11 mouse cellular contexts compared by ENCODE assay signal in the genomic region with DNA sequence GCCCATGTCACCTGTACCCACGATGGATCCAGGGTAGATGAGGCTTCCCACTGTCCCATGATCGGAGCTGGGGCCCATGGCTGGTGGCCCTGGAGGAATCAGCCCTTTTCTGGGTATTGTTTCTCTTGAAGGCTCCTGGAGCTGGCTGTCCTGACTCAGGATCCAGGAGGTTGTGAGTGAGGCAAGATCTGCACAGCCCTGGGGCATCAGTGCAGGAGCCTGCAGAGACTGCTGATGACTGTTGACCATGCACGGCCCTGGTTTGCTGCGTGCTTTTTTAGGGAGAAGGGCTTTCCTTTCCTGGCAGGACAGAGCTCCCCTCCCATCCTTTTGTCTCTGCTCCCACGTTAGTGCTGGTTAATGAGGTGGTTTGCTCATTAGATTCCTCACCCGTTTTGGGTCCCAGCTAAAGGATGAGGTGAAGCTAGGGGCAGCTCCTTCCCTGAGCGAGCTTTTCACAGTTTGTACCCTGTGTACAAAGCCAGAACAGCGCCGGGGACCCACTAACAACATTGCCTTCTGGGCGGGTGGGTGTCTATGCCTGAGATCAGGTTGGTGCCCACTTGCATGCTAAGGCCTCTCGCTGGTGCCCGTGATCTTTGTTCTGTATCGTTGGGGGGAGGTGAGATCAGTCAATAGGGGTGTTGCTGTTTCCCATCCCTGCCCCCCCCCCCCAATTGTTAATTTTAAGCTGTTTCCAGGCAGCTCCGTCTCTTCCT. TPM values are rescaled to one million over a fixed set of nuclear protein-coding genes. Genes with fewer than 3 reads are reported as not detected.
DNase-seq lines count a peak whose midpoint lies in the region; ATAC-seq and TF ChIP-seq lines count a peak whose summit lies in the region.
"Had no signal": no experiment of that assay in that cellular context is flagged by ENCODE, and none has a peak within 500 bp of the region (broad histone marks: within the 10 kb centered on the region; RNA-seq: fewer than 3 reads in every experiment).

No protein-coding gene starts in this region.

- no peaks in the 10 kb centered on the region for H3K9me3 ChIP-seq in liver, embryonic 11.5 days (ENCODE audit: control insufficient read depth, low read length)
- no peaks in the 10 kb centered on the region for H3K9me3 ChIP-seq in embryonic facial prominence, embryonic 13.5 days
- H3K9me3 ChIP-seq in intestine, embryonic 15.5 days = no peaks in the 10 kb centered on the region
- no peaks in the 10 kb centered on the region for H3K9me3 ChIP-seq in midbrain, postnatal 0 days (ENCODE audit: low read length)

- 79% methylated on average over 14 of the region's 14 CpGs for WGBS in liver, embryonic 11.5 days
- 55% methylated on average over 14 of the region's 14 CpGs for WGBS in embryonic facial prominence, embryonic 13.5 days
- WGBS in intestine, embryonic 15.5 days = 75% methylated on average over 14 of the region's 14 CpGs
- 20% methylated on average over 14 of the region's 14 CpGs for WGBS in midbrain, postnatal 0 days

- no peak overlapping the region for H3K27ac ChIP-seq in liver, embryonic 11.5 days (ENCODE audit: low read depth, low read length)
- peak overlapping the region; percentile 28 for H3K27ac ChIP-seq in embryonic facial prominence, embryonic 13.5 days
- H3K27ac ChIP-seq in intestine, embryonic 15.5 days = no peak overlapping the region
- H3K27ac ChIP-seq in midbrain, postnatal 0 days (ENCODE audit: low read depth, low read length) = peak overlapping the region; percentile 75
- H3K27ac ChIP-seq: macrophage had no signal

- no peak overlapping the region for H3K4me3 ChIP-seq in liver, embryonic 11.5 days (ENCODE audit: low read depth, low read length)
- H3K4me3 ChIP-seq in embryonic facial prominence, embryonic 13.5 days = peak overlapping the region; percentile 77
- 0 out of 2 replicates have a peak overlapping the region, but pooled peaks have one; percentile 1 for H3K4me3 ChIP-seq in intestine, embryonic 15.5 days (replicated peaks)
- H3K4me3 ChIP-seq in midbrain, postnatal 0 days (ENCODE audit: low read depth, low read length) = peak overlapping the region; percentile 89

- no peak overlapping the region for H3K9ac ChIP-seq in liver, embryonic 11.5 days (ENCODE audit: low read depth, low read length)
- H3K9ac ChIP-seq in embryonic facial prominence, embryonic 13.5 days = peak overlapping the region; percentile 82
- H3K9ac ChIP-seq in intestine, embryonic 15.5 days = no peak overlapping the region
- H3K9ac ChIP-seq in midbrain, postnatal 0 days (replicated peaks; ENCODE audit: low read length, poor library complexity, severe bottlenecking) = peak overlapping the region; percentile 93

- TF ChIP-seq CTCF in midbrain, postnatal 0 days (IDR thresholded peaks at IDR 0.05) = no peak

- H3K27me3 ChIP-seq in liver, embryonic 11.5 days (replicated peaks; ENCODE audit: control insufficient read depth, insufficient read depth, low read length) = peaks cover 7% of the 10 kb centered on the region
- H3K27me3 ChIP-seq in embryonic facial prominence, embryonic 13.5 days = no peaks in the 10 kb centered on the region; the same call in 1 of the 2 replicates
- 0 out of 2 replicates have a peak, but pooled peaks cover 2% of the 10 kb centered on the region for H3K27me3 ChIP-seq in intestine, embryonic 15.5 days (replicated peaks)
- H3K27me3 ChIP-seq in midbrain, postnatal 0 days (ENCODE audit: insufficient read depth, low read length) = no peaks in the 10 kb centered on the region

- H3K4me2 ChIP-seq in liver, embryonic 11.5 days = peak overlapping the region; percentile 17; the same call in 1 of the 2 replicates
- H3K4me2 ChIP-seq in embryonic facial prominence, embryonic 13.5 days = peak overlapping the region; percentile 97
- peak overlapping the region; percentile 100 for H3K4me2 ChIP-seq in intestine, embryonic 15.5 days (replicated peaks)
- H3K4me2 ChIP-seq in midbrain, postnatal 0 days (ENCODE audit: low read depth, low read length, poor library complexity, severe bottlenecking) = peak overlapping the region; percentile 91

- no peaks in the 10 kb centered on the region for H3K36me3 ChIP-seq in liver, embryonic 11.5 days (ENCODE audit: control insufficient read depth, insufficient read depth, low read length)
- H3K36me3 ChIP-seq in embryonic facial prominence, embryonic 13.5 days = peaks cover 17% of the 10 kb centered on the region
- H3K36me3 ChIP-seq in intestine, embryonic 15.5 days = no peaks in the 10 kb centered on the region
- H3K36me3 ChIP-seq in midbrain, postnatal 0 days (ENCODE audit: insufficient read depth, low read length) = peaks cover 3% of the 10 kb centered on the region; the same call in 1 of the 2 replicates

- DNase-seq in liver, embryonic 11.5 days (ENCODE audit: low spot score) = no peak
- no peak for DNase-seq in liver
- no peak for DNase-seq in midbrain, postnatal 0 days (ENCODE audit: low spot score)
- no peak for DNase-seq in layer of hippocampus, postnatal 36 days
- no peak for DNase-seq in heart, postnatal 4 days
- no peak for DNase-seq in ovary, adult 18-20 months (ENCODE audit: low spot score)
- DNase-seq: adrenal gland, postnatal 25 days; kidney, postnatal 10 days had no signal

- ATAC-seq in liver, embryonic 11.5 days (replicated peaks; ENCODE audit: low FRiP score) = no peak
- ATAC-seq in embryonic facial prominence, embryonic 13.5 days (ENCODE audit: insufficient number of reproducible peaks, insufficient read depth, low FRiP score, low TSS enrichment, low read depth) = no peak
- no peak for ATAC-seq in intestine, embryonic 15.5 days
- no peak for ATAC-seq in midbrain, postnatal 0 days (ENCODE audit: low FRiP score)

- peaks cover 15% of the 10 kb centered on the region for H3K4me1 ChIP-seq in liver, embryonic 11.5 days (replicated peaks; ENCODE audit: control insufficient read depth, insufficient read depth, low read length)
- H3K4me1 ChIP-seq in embryonic facial prominence, embryonic 13.5 days = peaks cover 53% of the 10 kb centered on the region
- peaks cover 11% of the 10 kb centered on the region for H3K4me1 ChIP-seq in intestine, embryonic 15.5 days (replicated peaks)
- peaks cover 20% of the 10 kb centered on the region; the same call in 1 of the 2 replicates for H3K4me1 ChIP-seq in midbrain, postnatal 0 days (ENCODE audit: insufficient read depth, low read length)

RNA-seq across cellular contexts. Expression of a gene that starts 2.0 kb away (rescaled TPM):
- polyA plus RNA-seq in liver, embryonic 11.5 days (2014; fragmentation: Nextera tagmentation; extraction: Ambion mirVana) = 0.68 and 0.77 TPM in 2 replicates
- 3.7 and 4.0 TPM in 2 replicates for polyA plus RNA-seq in embryonic facial prominence, embryonic 13.5 days (2015; fragmentation: Nextera tagmentation; extraction: Ambion mirVana)
- 1.4 and 1.8 TPM in 2 replicates for polyA plus RNA-seq in intestine, embryonic 15.5 days (2015; fragmentation: Nextera tagmentation; extraction: Ambion mirVana)
- 376 and 420 TPM in 2 replicates for total RNA-seq in midbrain, postnatal 0 days (2014; rRNA removed)
- polyA plus RNA-seq in midbrain, postnatal 0 days (2015; fragmentation: Nextera tagmentation; extraction: Ambion mirVana) = 77.3 and 85.2 TPM in 2 replicates
- 100 to 1,000 TPM; 226 to 242 TPM for total RNA-seq in layer of hippocampus, postnatal 36 days (2021)
- 1 to 10 TPM; 1.2 to 1.8 TPM for total RNA-seq in heart, postnatal 4 days (2021)

RNA-seq across cellular contexts. Expression of a gene that starts 50.4 kb away (rescaled TPM):
- 256 and 289 TPM in 2 replicates for polyA plus RNA-seq in liver, embryonic 11.5 days (2014; fragmentation: Nextera tagmentation; extraction: Ambion mirVana)
- polyA plus RNA-seq in embryonic facial prominence, embryonic 13.5 days (2015; fragmentation: Nextera tagmentation; extraction: Ambion mirVana) = 288 and 317 TPM in 2 replicates
- 269 and 297 TPM in 2 replicates for polyA plus RNA-seq in intestine, embryonic 15.5 days (2015; fragmentation: Nextera tagmentation; extraction: Ambion mirVana)
- total RNA-seq in midbrain, postnatal 0 days (2014; rRNA removed) = 24.6 and 44.5 TPM in 2 replicates
- polyA plus RNA-seq in midbrain, postnatal 0 days (2015; fragmentation: Nextera tagmentation; extraction: Ambion mirVana) = 259 and 278 TPM in 2 replicates
- total RNA-seq in layer of hippocampus, postnatal 36 days (2021) = 100 to 1,000 TPM; 100 to 101 TPM
- total RNA-seq in heart, postnatal 4 days (2021) = 100 to 1,000 TPM; 104 to 111 TPM

Comparison
In these comparisons a context has a peak if more than half of its experiments do, and no peak if none do; other contexts are left out.
1. H3K27ac ChIP-seq: peak in embryonic facial prominence, embryonic 13.5 days (single experiment) and midbrain, postnatal 0 days (single experiment); none in liver, embryonic 11.5 days (single experiment) and intestine, embryonic 15.5 days (single experiment).
2. H3K4me2 ChIP-seq: peak in every context shown above with its lines; median percentile 100 in intestine, embryonic 15.5 days; 97 in embryonic facial prominence, embryonic 13.5 days; 91 in midbrain, postnatal 0 days; 17 in liver, embryonic 11.5 days.
3. H3K9ac ChIP-seq: peak in embryonic facial prominence, embryonic 13.5 days (single experiment) and midbrain, postnatal 0 days (single experiment); none in liver, embryonic 11.5 days (single experiment) and intestine, embryonic 15.5 days (single experiment).
4. RNA of a gene that starts 2.0 kb away (polyA plus RNA-seq): 77.3 to 85.2 TPM in midbrain, postnatal 0 days; 3.7 to 4.0 TPM in embryonic facial prominence, embryonic 13.5 days, 1.4 to 1.8 TPM in intestine, embryonic 15.5 days and 0.68 to 0.77 TPM in liver, embryonic 11.5 days; every median in the first group is over 10 times any median in the second.